Mouse (Mus musculus) midbrain, embryonic 15.5 days (tissue): ENCODE data around the gene Ppp1cb. TPM values are rescaled to one million over a fixed set of nuclear protein-coding genes. Genes with fewer than 3 reads are reported as not detected.

Experiments used
- ATAC-seq: fragments of 200-750 bp; cut with Nextera tagmentation; replicated peaks from 2 replicates; pipeline ENCODE4 v1.8.0; 2017; ENCODE audit warnings: moderate TSS enrichment
- H3K27ac ChIP-seq: fragments of 300-500 bp; sonication (generic); 2 replicates; pipeline ENCODE4 v1.5.1; 2015; ENCODE audit warnings: mild to moderate bottlenecking, inconsistent platforms
- H3K27me3 ChIP-seq: fragments of 300-500 bp; sonication (generic); replicated peaks from 2 replicates; pipeline ENCODE4 v1.6.1; 2015; ENCODE audit warnings: inconsistent platforms
- H3K36me3 ChIP-seq: fragments of 300-500 bp; sonication (generic); replicated peaks from 2 replicates; pipeline ENCODE4 v1.6.1; 2015; ENCODE audit warnings: inconsistent platforms
- H3K4me1 ChIP-seq: fragments of 300-500 bp; sonication (generic); 2 replicates; pipeline ENCODE4 v1.6.1; 2015; ENCODE audit warnings: inconsistent platforms
- H3K4me2 ChIP-seq: fragments of 300-500 bp; sonication (generic); 2 replicates; pipeline ENCODE4 v1.6.1; 2015; ENCODE audit warnings: inconsistent platforms, mild to moderate bottlenecking, moderate library complexity
- H3K4me3 ChIP-seq: fragments of 300-500 bp; sonication (generic); 2 replicates; pipeline ENCODE4 v1.5.1; 2015; ENCODE audit warnings: mild to moderate bottlenecking, inconsistent platforms
- H3K9ac ChIP-seq: fragments of 300-500 bp; sonication (generic); 2 replicates; pipeline ENCODE4 v1.6.1; 2015; ENCODE audit warnings: mild to moderate bottlenecking, inconsistent platforms
- H3K9me3 ChIP-seq: fragments of 300-500 bp; sonication (generic); 2 replicates; pipeline ENCODE4 v1.6.1; 2016; ENCODE audit warnings: inconsistent platforms
- WGBS: fragments of 180-500 bp; shearing (Covaris S2); methylation state at CpG from one replicate; pipeline ENCODE4 v1.1.7; 2015; ENCODE audit warnings: mixed read lengths; 5-methylcytosine and 5-hydroxymethylcytosine counted together
- polyA plus RNA-seq: library from polyadenylated mRNA; unstranded; fragments of >200 nt; fragmentation: Nextera tagmentation; extraction: Ambion mirVana; gene quantifications from 2 replicates; pipeline ENCODE4 v1.2.1, GENCODE M21; 2015

Ppp1cb gene
- polyA plus RNA-seq, 1 experiment from 2014 or later, result 199 TPM

- Histone ChIP-seq H3K9ac (no peak overlapping the region), H3K4me2 (no peak overlapping the region), H3K4me1 (no peaks in the 10 kb centered on the region), H3K27me3 (no peaks in the 10 kb centered on the region; the same call in 1 of the 2 replicates), H3K4me3 (no peak overlapping the region), H3K36me3 (no peaks in the 10 kb centered on the region), H3K9me3 (no peaks in the 10 kb centered on the region), H3K27ac (no peak overlapping the region)
- no peak for ATAC-seq
These were observed 11.8 kb upstream of the Ppp1cb start for GRCm38 (mm10) chr5:32446810-32447209.

GRCm38 (mm10) chr5:32459251-32459881, 723 bp downstream of the Ppp1cb start:
- peaks cover 16% of the 10 kb centered on the region for H3K4me1 ChIP-seq
- ATAC-seq, result peak; percentile 87
- H3K9me3 ChIP-seq, result no peaks in the 10 kb centered on the region
- peak overlapping the region; percentile 82 for H3K4me2 ChIP-seq
- no peaks in the 10 kb centered on the region for H3K27me3 ChIP-seq
- peak overlapping the region; percentile 99 for H3K27ac ChIP-seq
- H3K4me3 ChIP-seq, result peak overlapping the region; percentile 94
- 0% methylated on average over 46 of the region's 63 CpGs for WGBS
- H3K9ac ChIP-seq, result peak overlapping the region; percentile 99
- H3K36me3 ChIP-seq, result no peaks in the 10 kb centered on the region

- Histone ChIP-seq H3K9ac (peak overlapping the region; percentile 99), H3K4me1 (peaks cover 16% of the 10 kb centered on the region), H3K4me3 (peak overlapping the region; percentile 94), H3K4me2 (peak overlapping the region; percentile 82), H3K27ac (peak overlapping the region; percentile 99), H3K36me3 (no peaks in the 10 kb centered on the region), H3K9me3 (no peaks in the 10 kb centered on the region), H3K27me3 (no peaks in the 10 kb centered on the region)
- WGBS, result 0% methylated on average over 19 of the region's 19 CpGs
- no peak for ATAC-seq
These were observed 1.5 kb downstream of the Ppp1cb start for GRCm38 (mm10) chr5:32459882-32460751.

GRCm38 (mm10) chr5:32460973-32461372, 2.3 kb downstream of the Ppp1cb start:
- Histone ChIP-seq H3K27me3 (no peaks in the 10 kb centered on the region), H3K36me3 (no peaks in the 10 kb centered on the region), H3K9ac (peak overlapping the region; percentile 26; the same call in 1 of the 2 replicates), H3K9me3 (no peaks in the 10 kb centered on the region), H3K4me2 (peak overlapping the region; percentile 82), H3K4me1 (peaks cover 16% of the 10 kb centered on the region), H3K4me3 (peak overlapping the region; percentile 16), H3K27ac (no peak overlapping the region)
- WGBS, result 38% methylated on average over 2 of the region's 2 CpGs
- no peak for ATAC-seq

- no peak for ATAC-seq
- Histone ChIP-seq H3K27me3 (no peaks in the 10 kb centered on the region), H3K9ac (no peak overlapping the region), H3K4me3 (no peak overlapping the region), H3K9me3 (no peaks in the 10 kb centered on the region), H3K27ac (no peak overlapping the region), H3K36me3 (no peaks in the 10 kb centered on the region), H3K4me1 (no peaks in the 10 kb centered on the region), H3K4me2 (no peak overlapping the region)
- 93% methylated on average over 4 of the region's 4 CpGs for WGBS
These were observed 13.8 kb downstream of the Ppp1cb start for GRCm38 (mm10) chr5:32472332-32473028.

- Histone ChIP-seq H3K27me3 (no peaks in the 10 kb centered on the region), H3K4me3 (no peak overlapping the region), H3K4me2 (no peak overlapping the region), H3K9ac (no peak overlapping the region), H3K36me3 (no peaks in the 10 kb centered on the region), H3K4me1 (no peaks in the 10 kb centered on the region), H3K27ac (no peak overlapping the region), H3K9me3 (no peaks in the 10 kb centered on the region)
- no peak for ATAC-seq
- 95% methylated on average over 2 of the region's 2 CpGs for WGBS
These were observed 14.3 kb downstream of the Ppp1cb start for GRCm38 (mm10) chr5:32473029-32473352.

- no peaks in the 10 kb centered on the region for H3K4me1 ChIP-seq
- H3K9ac ChIP-seq, result no peak overlapping the region
- no peak for ATAC-seq
These were observed 17.9 kb downstream of the Ppp1cb start for GRCm38 (mm10) chr5:32476501-32476900.

GRCm38 (mm10) chr5:32478972-32479371, 20.3 kb downstream of the Ppp1cb start:
- Histone ChIP-seq H3K36me3 (peaks cover 19% of the 10 kb centered on the region), H3K4me2 (no peak overlapping the region), H3K4me1 (no peaks in the 10 kb centered on the region), H3K4me3 (no peak overlapping the region), H3K9ac (no peak overlapping the region), H3K9me3 (no peaks in the 10 kb centered on the region), H3K27me3 (no peaks in the 10 kb centered on the region), H3K27ac (no peak overlapping the region)
- 94% methylated on average over 4 of the region's 4 CpGs for WGBS
- ATAC-seq, result no peak

More at GRCm38 (mm10) chr5:32476501-32476900, 17.9 kb downstream of the Ppp1cb start:
- H3K36me3 ChIP-seq, result peaks cover 15% of the 10 kb centered on the region
- H3K9me3 ChIP-seq, result no peaks in the 10 kb centered on the region
- H3K27ac ChIP-seq, result no peak overlapping the region
- no peak overlapping the region for H3K4me3 ChIP-seq
- H3K27me3 ChIP-seq, result no peaks in the 10 kb centered on the region
- no peak overlapping the region for H3K4me2 ChIP-seq

GRCm38 (mm10) chr5:32485430-32485829, 26.8 kb downstream of the Ppp1cb start:
- Histone ChIP-seq H3K27me3 (no peaks in the 10 kb centered on the region), H3K9me3 (no peaks in the 10 kb centered on the region), H3K9ac (no peak overlapping the region), H3K4me1 (no peaks in the 10 kb centered on the region), H3K27ac (no peak overlapping the region), H3K36me3 (peaks cover 42% of the 10 kb centered on the region; the same call in 1 of the 2 replicates), H3K4me2 (no peak overlapping the region), H3K4me3 (no peak overlapping the region)
- 94% methylated on average over 3 of the region's 3 CpGs for WGBS
- no peak for ATAC-seq

GRCm38 (mm10) chr5:32488044-32488443, 29.4 kb downstream of the Ppp1cb start:
- peaks cover 36% of the 10 kb centered on the region; the same call in 1 of the 2 replicates for H3K36me3 ChIP-seq
- H3K4me2 ChIP-seq, result no peak overlapping the region
- no peak overlapping the region for H3K9ac ChIP-seq
- no peaks in the 10 kb centered on the region for H3K27me3 ChIP-seq
- WGBS, result 94% methylated on average over 2 of the region's 2 CpGs
- H3K9me3 ChIP-seq, result no peaks in the 10 kb centered on the region
- no peak for ATAC-seq
- H3K27ac ChIP-seq, result no peak overlapping the region
- no peaks in the 10 kb centered on the region for H3K4me1 ChIP-seq
- H3K4me3 ChIP-seq, result no peak overlapping the region

GRCm38 (mm10) chr5:32494084-32494700, 35.5 kb downstream of the Ppp1cb start:
- Histone ChIP-seq H3K4me3 (no peak overlapping the region), H3K36me3 (peaks cover 7% of the 10 kb centered on the region), H3K4me1 (no peaks in the 10 kb centered on the region), H3K9ac (no peak overlapping the region), H3K4me2 (no peak overlapping the region), H3K27ac (no peak overlapping the region), H3K27me3 (no peaks in the 10 kb centered on the region), H3K9me3 (no peaks in the 10 kb centered on the region)
- WGBS, result 74% methylated on average over 3 of the region's 3 CpGs
- no peak for ATAC-seq

GRCm38 (mm10) chr5:32508766-32509165, 50.1 kb downstream of the Ppp1cb start:
- Histone ChIP-seq H3K4me2 (no peak overlapping the region), H3K9ac (no peak overlapping the region), H3K36me3 (no peaks in the 10 kb centered on the region), H3K4me3 (no peak overlapping the region), H3K9me3 (no peaks in the 10 kb centered on the region), H3K27me3 (no peaks in the 10 kb centered on the region), H3K4me1 (no peaks in the 10 kb centered on the region), H3K27ac (no peak overlapping the region)
- 86% methylated on average over 3 of the region's 3 CpGs for WGBS
- no peak for ATAC-seq
